Mouse (Mus musculus): ENCODE measurements at regions not wholly inside any gene's neighbourhood (a gene's known extent, or its start where the extent isn't known, plus 50 kb on each side); places are given as distances from the start of the nearest gene placed in this dataset.

- TF ChIP-seq CTCF (IDR thresholded peaks at IDR 0.05; ENCODE audit: low read depth), result no peak
- no peak for TF ChIP-seq EP300 (IDR thresholded peaks at IDR 0.05; ENCODE audit: low read depth)
These were observed 638.9 kb upstream of the Igfbp3 start for GRCm38 (mm10) chr11:7852612-7853011.
